Mouse (Mus musculus): Measurements from ENCODE around the gene Kif3b.
"Not testable (repeated sequence)": the region's sequence is repeated elsewhere in the genome, so short reads cannot be mapped to it uniquely, and the experiment has no call there.

Kif3b gene

DNA sequence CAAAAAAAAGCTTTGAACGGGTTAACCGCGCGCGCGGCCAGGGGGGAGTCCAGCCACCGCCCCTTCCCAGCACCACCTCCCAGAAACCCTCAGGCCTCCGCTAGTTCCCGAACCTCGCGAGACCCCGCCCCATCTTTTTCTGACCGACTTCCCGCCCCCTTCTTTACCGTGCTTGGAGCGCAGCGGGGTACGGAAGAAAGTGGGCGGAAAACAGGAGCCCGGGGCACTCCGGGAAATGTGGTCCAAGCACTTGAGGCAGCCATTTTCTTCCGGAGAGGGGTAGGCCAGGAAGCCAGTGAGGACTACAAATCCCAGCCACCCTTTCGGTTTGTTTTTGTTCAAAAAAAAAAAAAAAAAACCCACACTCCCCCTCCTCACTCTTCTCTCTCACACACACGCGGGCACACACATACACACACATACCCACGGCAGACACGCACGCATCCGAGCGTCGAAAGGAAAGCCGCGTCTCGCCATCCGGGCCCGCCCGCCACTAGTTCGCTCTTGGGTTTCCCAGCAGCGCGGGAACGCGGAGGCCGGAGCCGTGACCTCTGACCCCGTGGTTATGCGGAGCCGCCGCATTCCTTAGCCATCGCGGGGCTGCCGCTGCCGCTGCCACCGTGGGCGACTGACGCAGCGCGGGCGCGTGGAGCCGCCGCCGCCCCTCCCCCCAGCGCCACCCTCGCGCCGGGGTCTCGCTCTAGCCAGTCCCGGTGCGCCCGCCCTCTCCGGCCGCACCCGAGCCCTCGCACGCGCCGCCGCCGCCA lies 54.4 kb downstream of the Kif3b start, which contains the start of gene Asxl1:
TSS of gene Asxl1 (plus strand) at position 376 of the 767 bp plus-strand sequence.
- peak; percentile 99 for DNase-seq (ENCODE audit: low read depth, low spot score)

DNA sequence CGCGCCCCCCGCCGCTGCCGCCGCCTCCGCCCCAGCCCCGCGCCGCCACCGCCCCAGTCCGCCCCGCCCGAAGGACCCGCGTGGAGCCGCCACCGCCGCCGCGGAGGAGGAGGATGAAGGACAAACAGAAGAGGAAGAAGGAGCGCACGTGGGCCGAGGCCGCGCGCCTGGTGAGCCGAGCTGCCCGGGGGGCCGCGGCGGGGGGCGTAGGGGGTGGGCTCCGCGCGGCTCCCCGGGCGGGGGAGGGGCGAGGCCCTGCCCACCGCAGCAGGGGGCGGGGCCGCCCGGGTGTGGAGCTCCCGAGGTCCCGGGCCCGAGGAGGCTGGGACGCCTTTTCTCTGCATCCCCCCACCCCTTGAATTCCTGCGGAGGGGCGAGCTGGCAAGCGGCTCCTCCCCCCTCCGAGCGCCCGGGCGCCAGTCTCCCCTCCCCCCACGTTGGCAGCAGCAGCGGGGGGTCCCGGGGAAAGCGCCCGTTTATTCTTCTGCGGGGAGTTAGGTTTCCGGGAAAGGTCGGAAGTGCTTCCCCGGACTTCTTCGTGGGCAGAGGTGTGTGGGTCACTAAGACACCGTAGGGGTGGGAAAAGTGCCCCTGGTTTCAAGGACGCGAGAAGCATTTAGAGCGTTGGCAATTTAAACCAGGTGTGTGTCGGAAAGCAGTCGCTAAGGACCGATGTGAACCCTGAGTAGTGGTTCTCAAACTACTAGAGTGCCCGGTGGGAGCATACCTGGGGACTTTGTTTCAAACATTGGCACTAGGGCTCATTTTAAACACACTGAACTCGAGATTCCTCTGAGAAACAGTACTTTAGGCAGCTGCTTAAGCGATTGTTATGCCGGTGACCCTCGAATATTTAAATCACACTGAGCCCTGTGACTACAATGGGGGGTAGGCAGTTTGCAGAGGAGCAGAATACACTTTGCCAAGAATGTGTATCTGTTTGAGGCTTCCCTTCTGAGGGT lies 55.3 kb downstream of the Kif3b start:
- DNase-seq (ENCODE audit: low read depth, low spot score): peak; percentile 91

DNA sequence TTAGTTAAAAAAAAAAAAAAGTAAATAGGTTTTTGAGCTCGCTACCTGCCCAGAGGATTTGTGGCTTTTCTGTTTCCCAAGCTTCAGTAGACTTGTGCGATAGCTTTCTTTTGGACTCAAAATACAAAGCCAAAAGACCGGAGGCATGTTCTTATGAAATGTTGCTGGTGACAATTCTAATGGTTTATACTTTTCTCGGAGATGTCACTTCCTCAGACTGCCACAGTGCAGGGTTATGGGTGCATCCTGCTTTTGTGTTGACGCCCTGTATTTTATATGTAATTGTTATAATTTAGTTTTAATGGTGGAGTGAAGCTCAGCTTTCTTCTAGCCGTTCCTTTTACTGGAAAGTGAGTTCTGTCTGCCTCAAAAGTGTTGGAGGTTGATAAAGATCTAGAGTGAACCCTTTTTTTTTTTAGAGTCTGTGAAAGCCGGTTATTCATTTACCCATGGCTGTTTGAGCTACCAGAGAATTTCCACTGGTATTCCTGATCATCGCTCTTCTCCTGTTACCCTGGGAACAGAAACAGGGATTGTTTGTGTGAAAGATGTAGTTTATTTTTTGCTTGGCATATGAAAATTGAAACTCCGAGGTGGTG lies 56.1 kb downstream of the Kif3b start:
- no peak for DNase-seq (ENCODE audit: low read depth, low spot score)

DNA sequence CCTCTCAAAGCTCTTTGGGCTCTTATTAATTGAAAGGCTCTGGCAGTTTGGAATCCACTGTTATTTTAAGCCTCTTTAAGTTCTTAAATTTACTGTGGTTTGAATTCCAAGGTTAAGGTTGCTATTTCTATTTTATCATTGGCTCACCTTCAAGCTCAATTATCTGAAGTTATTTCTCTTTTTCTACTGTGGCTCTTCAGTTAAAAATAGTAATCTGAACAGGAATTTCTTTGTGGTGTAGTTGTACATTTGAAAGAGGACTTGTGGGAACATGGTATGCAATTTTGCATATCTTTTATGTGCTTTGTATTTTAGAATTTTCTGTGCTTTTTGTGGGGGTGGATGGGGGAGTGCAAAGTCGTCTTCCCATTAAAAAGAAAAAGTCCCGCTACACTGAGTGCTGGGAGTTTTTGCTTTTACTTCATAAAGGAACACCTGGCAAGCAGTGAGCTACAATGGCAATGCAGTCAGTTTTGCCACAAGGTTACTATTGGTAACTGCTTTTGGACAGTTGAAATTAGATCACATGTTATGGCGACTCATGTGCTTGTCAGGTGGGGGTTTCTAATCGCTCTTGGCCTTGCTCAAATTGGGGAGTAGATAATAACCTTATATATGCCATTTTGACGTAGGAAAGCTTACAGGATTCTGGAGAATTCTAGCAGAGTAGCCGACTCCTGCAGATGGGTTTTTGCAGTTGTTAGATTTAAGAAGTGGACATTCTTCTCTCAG lies 57.1 kb downstream of the Kif3b start:
- DNase-seq (ENCODE audit: low read depth, low spot score): no peak

- DNase-seq (ENCODE audit: low read depth, low spot score): no peak
Measured at GRCm38 (mm10) chr2:153350552-153351181, 59.5 kb downstream of the Kif3b start.

DNA sequence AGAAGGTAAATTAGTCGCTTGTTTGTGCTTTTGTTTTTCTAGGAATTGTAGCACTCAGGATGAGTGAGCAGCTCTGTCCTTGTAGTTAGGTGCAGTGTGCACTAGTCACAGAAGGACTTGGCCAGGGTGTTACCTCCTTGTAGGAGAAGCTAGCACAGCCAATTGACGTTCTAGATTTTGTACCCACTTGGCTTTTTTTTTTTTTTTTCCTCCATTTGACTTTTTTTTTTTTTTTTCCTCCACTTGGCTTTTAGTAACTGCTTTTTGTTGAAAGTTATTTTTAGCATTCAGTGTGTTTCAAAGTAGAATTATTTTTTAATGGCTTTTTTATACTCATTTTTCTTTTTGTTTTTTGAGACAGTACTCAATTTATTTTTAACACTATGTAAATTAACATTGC lies 63.4 kb downstream of the Kif3b start:
- no peak for DNase-seq (ENCODE audit: low read depth, low spot score)

DNA sequence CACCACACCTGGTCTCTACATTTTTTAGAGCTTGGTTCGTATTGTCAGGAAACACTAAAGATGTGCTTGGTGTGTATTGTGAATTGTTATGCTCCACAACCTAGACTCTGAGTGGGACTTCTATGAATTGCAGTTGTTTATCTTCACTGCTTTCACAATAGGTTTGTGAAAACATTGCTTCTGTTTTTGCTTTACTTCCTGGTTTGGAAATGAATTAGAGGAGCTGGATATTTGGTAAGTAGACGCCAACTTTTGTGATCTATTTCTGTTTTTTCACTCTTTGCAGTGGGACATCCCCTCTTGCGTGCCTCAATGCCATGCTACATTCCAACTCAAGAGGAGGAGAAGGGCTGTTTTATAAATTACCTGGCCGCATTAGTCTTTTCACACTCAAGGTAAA lies 65.6 kb downstream of the Kif3b start:
- DNase-seq (ENCODE audit: low read depth, low spot score): no peak

GRCm38 (mm10) chr2:153361101-153361710 lies 70.0 kb downstream of the Kif3b start:
- DNase-seq (ENCODE audit: low read depth, low spot score): no peak

GRCm38 (mm10) chr2:153364531-153364930 lies 73.3 kb downstream of the Kif3b start:
- not testable (repeated sequence) for DNase-seq (ENCODE audit: low read depth, low spot score)

GRCm38 (mm10) chr2:153370871-153371270 lies 79.7 kb downstream of the Kif3b start:
- DNase-seq (ENCODE audit: low read depth, low spot score): no peak

- DNase-seq (ENCODE audit: low read depth, low spot score): no peak
Measured at GRCm38 (mm10) chr2:153375380-153375779, 84.2 kb downstream of the Kif3b start.

- DNase-seq (ENCODE audit: low read depth, low spot score): no peak
Measured at GRCm38 (mm10) chr2:153380479-153380878, 89.3 kb downstream of the Kif3b start.
